Mouse (Mus musculus) ES-E14 (cell line): ENCODE measurements at regions not wholly inside any gene's neighbourhood (a gene's known extent, or its start where the extent isn't known, plus 50 kb on each side); places are given as distances from the start of the nearest gene placed in this dataset.

Experiments
- DNase-seq: peaks from one replicate; pipeline ENCODE4 v3.0.0-alpha.2; 2013; ENCODE audit warnings: low read depth, low spot score
- H3K27ac ChIP-seq: 2 replicates; pipeline ENCODE4 v1.5.1; 2012; ENCODE audit warnings: low read depth, mild to moderate bottlenecking, low read length, moderate library complexity, mixed read lengths; ENCODE audit not compliant: poor library complexity, insufficient read depth, severe bottlenecking
- H3K36me3 ChIP-seq: 2 replicates; pipeline ENCODE4 v1.6.1; 2012; ENCODE audit warnings: mild to moderate bottlenecking, low read length, moderate library complexity, mixed read lengths; ENCODE audit not compliant: control insufficient read depth, poor library complexity, insufficient read depth, severe bottlenecking
- H3K4me1 ChIP-seq, 2 experiments: fragments of 150-350 bp in 1 of 2; sonication (generic) in 1 of 2; 2 replicates each; pipeline ENCODE4 v1.6.1; 2012; ENCODE audit warnings: low read length in 2 of 2, mild to moderate bottlenecking in 1 of 2, mixed read lengths in 1 of 2; ENCODE audit not compliant: control insufficient read depth in 2 of 2, insufficient read depth in 2 of 2, poor library complexity in 1 of 2
- H3K4me3 ChIP-seq, 2 experiments: fragments of 150-350 bp in 1 of 2; sonication (generic) in 1 of 2; 2 replicates each; pipeline ENCODE4 v1.5.1; 2012; ENCODE audit warnings: low read length in 2 of 2, low read depth in 1 of 2, mild to moderate bottlenecking in 1 of 2, mixed read lengths in 1 of 2; ENCODE audit not compliant: insufficient read depth in 1 of 2, poor library complexity in 1 of 2, severe bottlenecking in 1 of 2
- H3K9ac ChIP-seq: 2 replicates; pipeline ENCODE4 v1.6.1; 2012; ENCODE audit warnings: low read depth, mild to moderate bottlenecking, low read length, mixed read lengths; ENCODE audit not compliant: poor library complexity, insufficient read depth, severe bottlenecking
- H3K9me3 ChIP-seq: fragments of 150-350 bp; sonication (generic); 2 replicates; pipeline ENCODE4 v1.6.1; 2012; ENCODE audit warnings: low read depth, mild to moderate bottlenecking, low read length; ENCODE audit not compliant: control insufficient read depth, insufficient read depth
- CHD2 ChIP-seq: IDR thresholded peaks from 2 replicates; pipeline ENCODE4 v1.6.1; 2014; ENCODE audit warnings: mild to moderate bottlenecking, low read depth, low read length, inconsistent platforms
- HCFC1 ChIP-seq: IDR thresholded peaks from 2 replicates; pipeline ENCODE4 v1.6.1; 2012; ENCODE audit warnings: low read length, inconsistent platforms, borderline replicate concordance; ENCODE audit not compliant: insufficient read depth
- MAFK ChIP-seq: IDR thresholded peaks from 2 replicates; pipeline ENCODE4 v1.6.1; 2014; ENCODE audit warnings: mild to moderate bottlenecking, low read depth, low read length, inconsistent platforms; ENCODE audit not compliant: insufficient read depth
- ZC3H11A ChIP-seq: IDR thresholded peaks from 2 replicates; pipeline ENCODE4 v1.6.1; 2012; ENCODE audit warnings: low read depth, mild to moderate bottlenecking, inconsistent platforms, low read length, borderline replicate concordance
- ZNF384 ChIP-seq: IDR thresholded peaks from 2 replicates; pipeline ENCODE4 v1.6.1; 2012; ENCODE audit warnings: low read depth, low read length, inconsistent platforms
- in situ Hi-C, 2 experiments: fragments of 600-800 bp; cut with MboI; formaldehyde crosslinking; loops; one replicate each; pipeline ENCODE4 v1.15.1; 2025; ENCODE audit warnings: low sequenced_read_pairs in 2 of 2, inconsistent platforms in 1 of 2; ENCODE audit not compliant: unreplicated experiment in 2 of 2

GRCm38 (mm10) chr4:75884371-75884770, 606.3 kb upstream of the Dmac1 start:
- Histone ChIP-seq H3K4me1 (no peaks in the 10 kb centered on the region), H3K4me3 (no peak overlapping the region), H3K36me3 (no peaks in the 10 kb centered on the region), H3K9ac (no peak overlapping the region), H3K27ac (no peak overlapping the region), H3K9me3 (no peaks in the 10 kb centered on the region)
- TF ChIP-seq CHD2 (no peak), HCFC1 (no peak)
- in situ Hi-C loops, result no loop called here
- DNase-seq, result no peak

GRCm38 (mm10) chr4:75869771-75870170, 591.7 kb upstream of the Dmac1 start:
- H3K4me3 ChIP-seq, result no peak overlapping the region
- in situ Hi-C loops, result no loop called here
- DNase-seq, result no peak
- no peak overlapping the region for H3K9ac ChIP-seq
- H3K9me3 ChIP-seq, result no peaks in the 10 kb centered on the region
- no peak for TF ChIP-seq HCFC1
- no peak for TF ChIP-seq CHD2
- no peak for TF ChIP-seq ZC3H11A
- TF ChIP-seq ZNF384, result no peak
- TF ChIP-seq MAFK, result no peak
- no peaks in the 10 kb centered on the region for H3K4me1 ChIP-seq
- no peak overlapping the region for H3K27ac ChIP-seq
- H3K36me3 ChIP-seq, result no peaks in the 10 kb centered on the region

DNA sequence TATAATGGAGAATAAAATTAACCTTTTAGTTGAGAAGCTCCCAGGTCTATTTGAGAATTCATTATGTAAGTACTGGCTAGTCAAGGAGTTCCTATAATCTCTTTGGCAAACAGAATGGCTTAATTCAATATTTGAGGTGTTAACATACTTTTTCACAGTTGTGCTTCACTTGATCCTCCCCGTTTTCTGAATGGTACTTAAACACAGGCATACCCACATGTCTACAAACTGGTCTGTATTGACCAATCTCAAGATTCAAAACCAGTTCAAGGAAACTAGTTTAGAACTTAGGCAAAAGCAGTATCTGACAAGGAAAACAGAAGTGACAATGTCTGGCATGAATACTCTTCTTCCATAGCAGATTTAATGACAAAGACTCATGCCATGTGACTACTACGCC, 583.0 kb upstream of the Dmac1 start:
- TF ChIP-seq ZNF384, result no peak
- TF ChIP-seq CHD2, result no peak
- no peak for TF ChIP-seq HCFC1
- no peak for TF ChIP-seq MAFK
- no peak for TF ChIP-seq ZC3H11A
- in situ Hi-C loops, result no loop called here
- no peaks in the 10 kb centered on the region for H3K9me3 ChIP-seq
- no peak overlapping the region for H3K4me3 ChIP-seq
- H3K9ac ChIP-seq, result no peak overlapping the region
- DNase-seq, result no peak
- no peak overlapping the region for H3K27ac ChIP-seq
- H3K4me1 ChIP-seq, result no peaks in the 10 kb centered on the region; a peak in 1 of 4 replicates
- no peaks in the 10 kb centered on the region for H3K36me3 ChIP-seq

GRCm38 (mm10) chr4:75857769-75858408, 579.8 kb upstream of the Dmac1 start:
- Histone ChIP-seq H3K9me3 (no peaks in the 10 kb centered on the region), H3K27ac (no peak overlapping the region), H3K4me1 (no peaks in the 10 kb centered on the region; a peak in 1 of 4 replicates), H3K36me3 (no peaks in the 10 kb centered on the region), H3K4me3 (no peak overlapping the region), H3K9ac (no peak overlapping the region)
- TF ChIP-seq HCFC1 (no peak), CHD2 (no peak), ZC3H11A (no peak), MAFK (no peak), ZNF384 (no peak)
- no peak for DNase-seq
- in situ Hi-C loops, result no loop called here

GRCm38 (mm10) chr4:75855688-75856296, 577.7 kb upstream of the Dmac1 start:
- Histone ChIP-seq H3K4me3 (no peak overlapping the region), H3K9me3 (no peaks in the 10 kb centered on the region), H3K9ac (no peak overlapping the region), H3K4me1 (no peaks in the 10 kb centered on the region; a peak in 1 of 4 replicates), H3K36me3 (no peaks in the 10 kb centered on the region), H3K27ac (no peak overlapping the region)
- in situ Hi-C loops, result no loop called here
- TF ChIP-seq MAFK (no peak), ZNF384 (no peak), HCFC1 (no peak), ZC3H11A (no peak), CHD2 (no peak)
- no peak for DNase-seq
